Mouse (Mus musculus) layer of hippocampus, postnatal 25 days (tissue): ENCODE results near the gene Gucy2d. TPM values are rescaled to one million over a fixed set of nuclear protein-coding genes. Genes with fewer than 3 reads are reported as not detected.

ENCODE experiments used
- DNase-seq, 2 experiments: peaks; one replicate each; pipeline ENCODE4 v3.0.0; 2022; ENCODE audit warnings: mixed read lengths in 2 of 2, low spot score in 1 of 2; ENCODE audit errors: extremely low spot score in 1 of 2
- total RNA-seq, 2 experiments: library from RNA; stranded (reverse); gene quantifications; 2 replicates each; pipeline ENCODE4 v1.2.3; 2021

Gucy2d gene
- total RNA-seq, 2 experiments from 2014 or later, result not detected

- no peak for DNase-seq
Observed at GRCm38 (mm10) chr7:98488398-98489130, 48.3 kb downstream of the Gucy2d start.

GRCm38 (mm10) chr7:98489131-98489530 lies 48.9 kb downstream of the Gucy2d start, which contains the start of gene Lrrc32:
Gene Lrrc32 (plus strand): TSS chr7:98489283.
- no peak for DNase-seq

GRCm38 (mm10) chr7:98489623-98490084 lies 49.4 kb downstream of the Gucy2d start:
- DNase-seq, result peak in 1 of 2 experiments; percentile 52

GRCm38 (mm10) chr7:98490328-98490727 lies 50.1 kb downstream of the Gucy2d start:
- no peak for DNase-seq

GRCm38 (mm10) chr7:98490911-98491310 lies 50.7 kb downstream of the Gucy2d start:
- DNase-seq, result no peak

GRCm38 (mm10) chr7:98491451-98492200 lies 51.4 kb downstream of the Gucy2d start:
- DNase-seq, result no peak

- DNase-seq, result no peak
Observed at GRCm38 (mm10) chr7:98492331-98492730, 52.1 kb downstream of the Gucy2d start.

GRCm38 (mm10) chr7:98493307-98493706 lies 53.1 kb downstream of the Gucy2d start:
- DNase-seq, result no peak

- DNase-seq, result no peak
Observed at GRCm38 (mm10) chr7:98493901-98494480, 53.8 kb downstream of the Gucy2d start.

GRCm38 (mm10) chr7:98495591-98495990 lies 55.4 kb downstream of the Gucy2d start:
- DNase-seq, result no peak

- DNase-seq, result no peak
Observed at GRCm38 (mm10) chr7:98497451-98497850, 57.2 kb downstream of the Gucy2d start.

- DNase-seq, result no peak
Observed at GRCm38 (mm10) chr7:98498101-98498500, 57.9 kb downstream of the Gucy2d start.

- no peak for DNase-seq
Observed at GRCm38 (mm10) chr7:98498656-98499560, 58.7 kb downstream of the Gucy2d start.

- no peak for DNase-seq
Observed at GRCm38 (mm10) chr7:98499561-98500292, 59.5 kb downstream of the Gucy2d start.

GRCm38 (mm10) chr7:98500470-98500869 lies 60.3 kb downstream of the Gucy2d start:
- no peak for DNase-seq

- DNase-seq, result no peak
Observed at GRCm38 (mm10) chr7:98501078-98501477, 60.9 kb downstream of the Gucy2d start.

- no peak for DNase-seq
Observed at GRCm38 (mm10) chr7:98502921-98503320, 62.7 kb downstream of the Gucy2d start.

- DNase-seq, result no peak
Observed at GRCm38 (mm10) chr7:98503951-98504647, 63.9 kb downstream of the Gucy2d start.
